ENCODE assay signal across 8 mouse cellular contexts in the genomic region with DNA sequence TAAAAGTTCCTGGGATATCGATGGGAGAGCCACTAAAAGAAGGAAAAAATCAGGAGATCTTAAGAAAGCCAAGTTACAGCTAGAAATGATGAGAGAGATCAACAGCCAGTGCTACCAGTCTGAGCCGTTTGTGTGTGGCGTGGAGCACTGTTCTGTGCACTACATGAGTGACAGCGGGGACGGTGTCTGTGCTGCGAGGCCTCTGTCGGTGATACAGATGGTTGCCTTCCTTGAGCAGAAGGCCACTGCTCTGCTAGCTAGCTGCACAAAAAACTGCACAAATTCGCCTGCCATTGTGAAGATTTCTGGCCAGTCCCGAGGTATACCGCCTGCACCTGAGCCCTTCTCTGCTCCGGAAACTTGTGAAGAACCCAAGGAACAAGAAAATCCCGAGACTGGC. TPM values are rescaled to one million over a fixed set of nuclear protein-coding genes. Genes with fewer than 3 reads are reported as not detected.
DNase-seq lines count a peak whose midpoint lies in the region; ATAC-seq and TF ChIP-seq lines count a peak whose summit lies in the region.
"Not testable (repeated sequence)": the region's sequence is repeated elsewhere in the genome, so short reads cannot be mapped to it uniquely, and the experiment has no call there.

No protein-coding gene starts in this region.

- TF ChIP-seq CTCF in forebrain, postnatal 0 days (IDR thresholded peaks at IDR 0.05; ENCODE audit: low read depth); layer of hippocampus, adult 2 months (conservative IDR thresholded peaks at IDR 0.05); left cerebral cortex, adult 2 months (IDR thresholded peaks at IDR 0.05): not testable (repeated sequence)

- H3K27me3 ChIP-seq in forebrain, postnatal 0 days (ENCODE audit: insufficient read depth, low read length); liver, embryonic 13.5 days: not testable (repeated sequence)

- not testable (repeated sequence) for H3K36me3 ChIP-seq in forebrain, postnatal 0 days (ENCODE audit: insufficient read depth)
- peaks cover 61% of the 10 kb centered on the region for H3K36me3 ChIP-seq in liver, embryonic 13.5 days

- not testable (repeated sequence) for H3K9ac ChIP-seq in forebrain, postnatal 0 days; liver, embryonic 13.5 days

- H3K4me1 ChIP-seq in forebrain, postnatal 0 days (ENCODE audit: insufficient read depth): not testable (repeated sequence)
- peaks cover 77% of the 10 kb centered on the region for H3K4me1 ChIP-seq in liver, embryonic 13.5 days (replicated peaks)

- not testable (repeated sequence) for H3K4me2 ChIP-seq in forebrain, postnatal 0 days (ENCODE audit: low read depth); liver, embryonic 13.5 days

- not testable (repeated sequence) for DNase-seq in forebrain, postnatal 0 days; left cerebral cortex, adult 2 months (ENCODE audit: extremely low spot score in 1 of 2, low spot score in 2 of 2); liver, embryonic 13.5 days
- peak; percentile 51 for DNase-seq in layer of hippocampus, adult 11-12 months (ENCODE audit: low spot score)
- peak; percentile 44 to 55 for DNase-seq in layer of hippocampus, adult 2 months (ENCODE audit: low spot score in 2 of 2)
- peak; percentile 44 to 58 for DNase-seq in layer of hippocampus, adult 8-10 months (ENCODE audit: low spot score in 2 of 2)
- peak; percentile 64 for DNase-seq in layer of hippocampus, adult 9-11 months
- DNase-seq in layer of hippocampus, postnatal 36 days: peak; percentile 56 to 57

- WGBS in forebrain, postnatal 0 days: 82% methylated on average over 11 of the region's 12 CpGs
- 88% methylated on average over 12 of the region's 12 CpGs for whole genome bisulfite sequencing in liver, embryonic 13.5 days (ENCODE audit: insufficient replicate concordance)

- ATAC-seq in forebrain, postnatal 0 days: peak; percentile 40; the same call in 1 of the 2 replicates
- not testable (repeated sequence) for ATAC-seq in liver, embryonic 13.5 days (ENCODE audit: low read depth)

- H3K27ac ChIP-seq in forebrain, postnatal 0 days (ENCODE audit: low read depth, low read length): not testable (repeated sequence)
- H3K27ac ChIP-seq in layer of hippocampus, adult 2 months: peak overlapping the region; percentile 92
- peak overlapping the region; percentile 47; the same call in 1 of the 2 replicates for H3K27ac ChIP-seq in left cerebral cortex, adult 2 months
- peak overlapping the region; percentile 94; the same call in 1 of the 2 replicates for H3K27ac ChIP-seq in liver, embryonic 13.5 days

- H3K9me3 ChIP-seq in forebrain, postnatal 0 days (ENCODE audit: low read length); liver, embryonic 13.5 days (replicated peaks): not testable (repeated sequence)

- not testable (repeated sequence) for H3K4me3 ChIP-seq in forebrain, postnatal 0 days (ENCODE audit: low read depth, low read length); layer of hippocampus, adult 2 months; left cerebral cortex, adult 2 months; liver, embryonic 13.5 days (replicated peaks)

- intact Hi-C loops in left cerebral cortex, adult 2 months (cut with DNase I): loop anchor here (1.0 kb wide), 1 partner anchor 57 kb away; no protein-coding TSS in a partner anchor

RNA-seq across cellular contexts. Expression of gene Atg14, which starts 40.9 kb away (rescaled TPM):
- total RNA-seq in forebrain, postnatal 0 days (2014; rRNA removed): 8.1 and 10.1 TPM in 2 replicates
- polyA plus RNA-seq in forebrain, postnatal 0 days (2015; fragmentation: Nextera tagmentation; extraction: Ambion mirVana): 22.0 and 31.7 TPM in 2 replicates
- total RNA-seq in layer of hippocampus, adult 2 months (2021): 10 to 100 TPM; 19.7 to 20.9 TPM
- 10 to 100 TPM; 18.2 to 21.9 (median 20.7) TPM for total RNA-seq in layer of hippocampus, adult 8-10 months (2022)
- 10 to 100 TPM; 18.2 to 18.3 TPM for total RNA-seq in layer of hippocampus, postnatal 36 days (2021)
- total RNA-seq in left cerebral cortex, adult 2 months (2021): 10 to 100 TPM; 18.9 to 20.6 TPM
- 5.9 and 6.9 TPM in 2 replicates for polyA plus RNA-seq in liver, embryonic 13.5 days (2015; fragmentation: Nextera tagmentation; extraction: Ambion mirVana)
